Mouse (Mus musculus): ENCODE measurements around the gene Gnat3. TPM values are rescaled to one million over a fixed set of nuclear protein-coding genes. Genes with fewer than 3 reads are reported as not detected.

The Gnat3 gene
- polyA plus RNA-seq, 1 experiment from 2014 or later = not detected

GRCm38 (mm10) chr5:17956468-17956867 lies 5.9 kb upstream of the Gnat3 start:
- WGBS = 88% methylated on average over 1 of the region's 1 CpGs

DNA sequence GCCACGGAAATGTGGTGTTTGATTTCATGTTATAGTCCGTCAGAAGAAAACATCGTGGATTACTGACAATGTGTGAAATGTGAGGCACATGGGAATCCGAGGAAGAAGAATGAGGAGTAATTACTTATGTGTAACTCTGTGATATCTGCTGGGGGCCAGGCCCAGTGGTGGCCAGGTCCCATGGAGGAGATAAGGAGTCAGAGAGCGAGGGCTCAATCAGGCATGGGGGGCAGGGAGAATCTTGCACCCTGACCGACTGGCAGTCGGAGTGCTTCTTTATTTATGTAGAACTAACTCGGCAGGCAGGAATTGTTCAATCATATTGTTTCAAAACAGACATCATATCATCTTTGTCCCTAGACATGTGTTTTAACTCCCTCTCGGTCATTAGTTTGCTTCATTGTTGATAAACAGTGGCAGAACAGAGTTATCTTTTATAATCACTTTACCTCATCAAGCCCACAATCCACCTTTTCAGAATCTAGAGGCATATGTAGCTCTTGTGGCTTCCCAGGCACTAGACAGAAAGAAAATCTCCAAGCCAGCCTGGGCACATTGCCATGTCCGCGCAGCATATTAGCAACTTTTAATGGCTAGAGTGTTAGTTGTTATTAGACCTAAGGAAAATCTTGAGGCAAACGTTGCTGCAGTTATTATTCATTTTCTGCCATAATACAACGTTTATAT lies 7.5 kb downstream of the Gnat3 start:
- no peaks in the 10 kb centered on the region for H3K9me3 ChIP-seq (ENCODE audit: control insufficient read depth, low read length)
- no peak for DNase-seq (ENCODE audit: low spot score)
- H3K27me3 ChIP-seq (ENCODE audit: control insufficient read depth, insufficient read depth, low read length) = no peaks in the 10 kb centered on the region
- H3K4me1 ChIP-seq (replicated peaks; ENCODE audit: control insufficient read depth, insufficient read depth, low read length) = no peaks in the 10 kb centered on the region
- WGBS = 86% methylated on average over 13 of the region's 13 CpGs
- no peak overlapping the region for H3K4me3 ChIP-seq (replicated peaks; ENCODE audit: low read length)
- no peak overlapping the region for H3K4me2 ChIP-seq (replicated peaks)
- H3K9ac ChIP-seq = no peak overlapping the region
- no peak overlapping the region for H3K27ac ChIP-seq
- ATAC-seq (ENCODE audit: low FRiP score) = no peak
- H3K36me3 ChIP-seq (replicated peaks; ENCODE audit: control insufficient read depth, insufficient read depth) = no peaks in the 10 kb centered on the region

More at GRCm38 (mm10) chr5:17956468-17956867, 5.9 kb upstream of the Gnat3 start:
- no peak overlapping the region for H3K4me2 ChIP-seq (replicated peaks)
- no peaks in the 10 kb centered on the region for H3K4me1 ChIP-seq (replicated peaks; ENCODE audit: control insufficient read depth, insufficient read depth, low read length)
- H3K9ac ChIP-seq = no peak overlapping the region
- no peak overlapping the region for H3K27ac ChIP-seq
- H3K4me3 ChIP-seq (replicated peaks; ENCODE audit: low read length) = no peak overlapping the region
- no peaks in the 10 kb centered on the region for H3K9me3 ChIP-seq (ENCODE audit: control insufficient read depth, low read length)
- no peak for ATAC-seq (ENCODE audit: low FRiP score)
- H3K36me3 ChIP-seq (replicated peaks; ENCODE audit: control insufficient read depth, insufficient read depth) = no peaks in the 10 kb centered on the region
- no peak for DNase-seq (ENCODE audit: low spot score)
- H3K27me3 ChIP-seq (ENCODE audit: control insufficient read depth, insufficient read depth, low read length) = no peaks in the 10 kb centered on the region

- Histone ChIP-seq H3K4me2 (replicated peaks) (no peak overlapping the region), H3K27ac (no peak overlapping the region), H3K9ac (no peak overlapping the region), H3K9me3 (ENCODE audit: control insufficient read depth, low read length) (no peaks in the 10 kb centered on the region), H3K4me1 (replicated peaks; ENCODE audit: control insufficient read depth, insufficient read depth, low read length) (no peaks in the 10 kb centered on the region), H3K27me3 (ENCODE audit: control insufficient read depth, insufficient read depth, low read length) (no peaks in the 10 kb centered on the region), H3K4me3 (replicated peaks; ENCODE audit: low read length) (no peak overlapping the region), H3K36me3 (replicated peaks; ENCODE audit: control insufficient read depth, insufficient read depth) (no peaks in the 10 kb centered on the region)
- no peak for DNase-seq (ENCODE audit: low spot score)
- ATAC-seq (ENCODE audit: low FRiP score) = no peak
- 97% methylated on average over 3 of the region's 3 CpGs for WGBS
Observed at GRCm38 (mm10) chr5:17970391-17970730, 8.0 kb downstream of the Gnat3 start.

- H3K4me3 ChIP-seq (replicated peaks; ENCODE audit: low read length) = no peak overlapping the region
- no peak overlapping the region for H3K4me2 ChIP-seq (replicated peaks)
- no peak for ATAC-seq (ENCODE audit: low FRiP score)
- H3K9me3 ChIP-seq (ENCODE audit: control insufficient read depth, low read length) = no peaks in the 10 kb centered on the region
- no peak overlapping the region for H3K9ac ChIP-seq
- H3K27ac ChIP-seq = no peak overlapping the region
- no peaks in the 10 kb centered on the region for H3K27me3 ChIP-seq (ENCODE audit: control insufficient read depth, insufficient read depth, low read length)
- WGBS = 89% methylated on average over 5 of the region's 5 CpGs
- no peaks in the 10 kb centered on the region for H3K4me1 ChIP-seq (replicated peaks; ENCODE audit: control insufficient read depth, insufficient read depth, low read length)
- H3K36me3 ChIP-seq (replicated peaks; ENCODE audit: control insufficient read depth, insufficient read depth) = no peaks in the 10 kb centered on the region
- no peak for DNase-seq (ENCODE audit: low spot score)
Observed at GRCm38 (mm10) chr5:17980501-17981121, 18.3 kb downstream of the Gnat3 start.

- H3K9me3 ChIP-seq (ENCODE audit: control insufficient read depth, low read length) = no peaks in the 10 kb centered on the region
- H3K27me3 ChIP-seq (ENCODE audit: control insufficient read depth, insufficient read depth, low read length) = no peaks in the 10 kb centered on the region
- H3K4me1 ChIP-seq (replicated peaks; ENCODE audit: control insufficient read depth, insufficient read depth, low read length) = no peaks in the 10 kb centered on the region
- H3K36me3 ChIP-seq (replicated peaks; ENCODE audit: control insufficient read depth, insufficient read depth) = no peaks in the 10 kb centered on the region
- 78% methylated on average over 4 of the region's 4 CpGs for WGBS
- no peak overlapping the region for H3K4me2 ChIP-seq (replicated peaks)
- H3K27ac ChIP-seq = no peak overlapping the region
- H3K9ac ChIP-seq = no peak overlapping the region
- ATAC-seq (ENCODE audit: low FRiP score) = no peak
- no peak overlapping the region for H3K4me3 ChIP-seq (replicated peaks; ENCODE audit: low read length)
- no peak for DNase-seq (ENCODE audit: low spot score)
Observed at GRCm38 (mm10) chr5:17982770-17983169, 20.4 kb downstream of the Gnat3 start.

DNA sequence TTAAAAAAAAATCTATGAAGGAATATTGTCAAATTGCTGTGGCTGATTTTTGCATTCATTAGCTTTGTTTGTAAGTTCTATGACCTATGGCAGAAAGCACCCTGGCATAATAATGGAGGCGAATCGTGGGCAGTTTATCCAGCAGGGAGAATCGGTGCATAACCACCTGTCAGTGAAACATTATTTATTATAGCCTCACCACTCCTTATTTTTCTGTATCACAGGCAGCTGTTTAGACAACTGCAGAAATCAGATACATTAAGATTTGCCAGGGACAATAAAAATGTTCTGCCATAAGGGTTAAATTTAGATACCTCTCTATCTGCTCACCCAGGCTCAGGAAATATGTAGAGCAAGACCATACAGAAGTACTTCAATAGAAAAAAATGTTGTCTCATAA lies 22.2 kb downstream of the Gnat3 start:
- Histone ChIP-seq H3K4me2 (replicated peaks) (no peak overlapping the region), H3K36me3 (replicated peaks; ENCODE audit: control insufficient read depth, insufficient read depth) (no peaks in the 10 kb centered on the region), H3K27me3 (ENCODE audit: control insufficient read depth, insufficient read depth, low read length) (no peaks in the 10 kb centered on the region), H3K4me3 (replicated peaks; ENCODE audit: low read length) (no peak overlapping the region), H3K4me1 (replicated peaks; ENCODE audit: control insufficient read depth, insufficient read depth, low read length) (no peaks in the 10 kb centered on the region), H3K27ac (no peak overlapping the region), H3K9me3 (ENCODE audit: control insufficient read depth, low read length) (no peaks in the 10 kb centered on the region), H3K9ac (no peak overlapping the region)
- 79% methylated on average over 3 of the region's 3 CpGs for WGBS
- no peak for ATAC-seq (ENCODE audit: low FRiP score)
- no peak for DNase-seq (ENCODE audit: low spot score)

DNA sequence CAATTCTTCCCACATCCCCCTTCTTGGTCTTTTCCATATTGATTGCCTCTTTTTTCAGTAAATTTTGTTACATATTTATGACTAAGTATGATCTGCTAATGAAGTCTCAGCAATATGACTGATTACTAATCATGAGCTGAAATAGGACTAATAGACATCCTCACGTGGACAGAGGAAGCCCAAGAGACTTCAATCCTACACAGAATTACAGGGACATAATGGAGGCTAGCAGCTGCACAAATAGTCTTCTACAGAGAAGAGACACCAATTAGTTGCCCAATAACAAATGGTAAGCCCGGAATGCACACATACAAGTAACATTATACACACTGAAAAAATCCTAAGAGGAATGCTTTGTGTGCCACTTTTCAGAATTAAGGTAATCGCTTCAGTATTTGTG lies 24.3 kb downstream of the Gnat3 start:
- no peak overlapping the region for H3K27ac ChIP-seq

DNA sequence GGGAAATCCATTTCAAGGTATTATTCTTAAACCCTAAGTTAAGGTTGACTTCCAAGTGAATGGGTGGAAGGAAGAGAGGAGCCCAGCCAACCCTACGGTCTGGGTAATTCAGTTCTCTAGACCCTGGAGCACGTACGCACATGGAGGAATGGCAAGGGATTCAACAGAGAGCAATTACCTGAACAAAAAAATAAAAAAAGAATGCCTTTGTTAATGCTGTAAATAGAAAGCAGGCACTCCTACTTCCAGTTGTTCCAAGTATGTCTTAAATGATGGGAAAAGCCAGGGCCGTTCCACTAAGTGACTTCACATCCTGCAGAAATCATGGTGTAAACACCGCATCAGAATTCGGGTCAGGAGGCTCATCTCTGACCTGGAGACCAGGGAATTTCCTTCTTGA lies 28.3 kb downstream of the Gnat3 start:
- Histone ChIP-seq H3K4me2 (replicated peaks) (no peak overlapping the region), H3K9ac (no peak overlapping the region), H3K4me3 (replicated peaks; ENCODE audit: low read length) (no peak overlapping the region), H3K9me3 (ENCODE audit: control insufficient read depth, low read length) (no peaks in the 10 kb centered on the region), H3K36me3 (replicated peaks; ENCODE audit: control insufficient read depth, insufficient read depth) (no peaks in the 10 kb centered on the region), H3K27ac (no peak overlapping the region), H3K4me1 (replicated peaks; ENCODE audit: control insufficient read depth, insufficient read depth, low read length) (no peaks in the 10 kb centered on the region), H3K27me3 (ENCODE audit: control insufficient read depth, insufficient read depth, low read length) (no peaks in the 10 kb centered on the region)
- WGBS = 89% methylated on average over 6 of the region's 6 CpGs
- no peak for DNase-seq (ENCODE audit: low spot score)
- no peak for ATAC-seq (ENCODE audit: low FRiP score)

More for the DNA sequence above, 24.3 kb downstream of the Gnat3 start:
- ATAC-seq (ENCODE audit: low FRiP score) (no peak), DNase-seq (ENCODE audit: low spot score) (no peak)
- Histone ChIP-seq H3K4me2 (replicated peaks) (no peak overlapping the region), H3K4me3 (replicated peaks; ENCODE audit: low read length) (no peak overlapping the region), H3K9me3 (ENCODE audit: control insufficient read depth, low read length) (no peaks in the 10 kb centered on the region), H3K4me1 (replicated peaks; ENCODE audit: control insufficient read depth, insufficient read depth, low read length) (no peaks in the 10 kb centered on the region), H3K36me3 (replicated peaks; ENCODE audit: control insufficient read depth, insufficient read depth) (no peaks in the 10 kb centered on the region), H3K9ac (no peak overlapping the region), H3K27me3 (ENCODE audit: control insufficient read depth, insufficient read depth, low read length) (no peaks in the 10 kb centered on the region)
- 58% methylated on average over 3 of the region's 3 CpGs for WGBS

DNA sequence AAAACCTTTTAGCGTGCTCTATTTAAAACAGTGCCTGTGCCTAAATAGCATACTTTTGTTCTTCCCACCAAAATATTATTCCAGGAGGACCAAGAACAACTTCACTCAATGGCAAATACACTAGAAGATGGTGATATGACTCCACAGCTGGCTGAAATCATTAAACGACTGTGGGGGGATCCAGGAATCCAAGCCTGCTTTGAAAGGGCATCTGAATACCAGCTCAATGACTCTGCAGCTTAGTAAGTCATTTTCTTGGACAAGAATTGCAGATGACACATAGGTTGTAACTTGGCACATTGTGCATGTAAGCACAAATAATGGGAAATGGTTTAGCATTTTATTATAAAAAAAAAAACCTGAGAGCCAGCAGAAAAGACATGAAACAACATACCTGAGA lies 37.2 kb downstream of the Gnat3 start:
- no peak for ATAC-seq (ENCODE audit: low FRiP score)
- H3K9me3 ChIP-seq (ENCODE audit: control insufficient read depth, low read length) = no peaks in the 10 kb centered on the region
- H3K27me3 ChIP-seq (ENCODE audit: control insufficient read depth, insufficient read depth, low read length) = no peaks in the 10 kb centered on the region
- 73% methylated on average over 2 of the region's 2 CpGs for WGBS
- H3K4me1 ChIP-seq (replicated peaks; ENCODE audit: control insufficient read depth, insufficient read depth, low read length) = no peaks in the 10 kb centered on the region
- no peak overlapping the region for H3K4me3 ChIP-seq (replicated peaks; ENCODE audit: low read length)
- no peak for DNase-seq (ENCODE audit: low spot score)
- H3K27ac ChIP-seq = no peak overlapping the region
- H3K36me3 ChIP-seq (replicated peaks; ENCODE audit: control insufficient read depth, insufficient read depth) = no peaks in the 10 kb centered on the region
- H3K4me2 ChIP-seq (replicated peaks) = no peak overlapping the region
- no peak overlapping the region for H3K9ac ChIP-seq

DNA sequence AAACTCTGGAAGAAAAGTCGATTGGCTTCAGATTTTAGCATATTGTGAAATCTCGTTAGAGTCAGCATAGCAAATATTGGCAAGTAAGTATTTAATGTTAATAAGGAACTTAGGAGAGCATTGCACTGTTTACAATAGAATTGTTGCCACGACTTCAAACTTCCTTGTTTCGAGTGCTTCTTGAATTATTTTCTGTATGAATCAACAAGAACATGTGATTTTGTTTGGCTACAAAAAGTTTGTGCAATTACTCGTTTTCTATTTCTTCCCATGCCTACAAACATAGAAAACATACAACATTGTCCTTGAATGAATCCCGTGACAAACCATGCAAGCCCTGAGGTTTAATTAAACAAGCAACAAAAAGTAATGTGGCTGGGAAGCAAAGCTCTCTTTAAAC lies 37.8 kb downstream of the Gnat3 start:
- WGBS = 60% methylated on average over 6 of the region's 6 CpGs
- H3K9ac ChIP-seq = no peak overlapping the region
- ATAC-seq (ENCODE audit: low FRiP score) = no peak

More for the DNA sequence above, 37.8 kb downstream of the Gnat3 start:
- Histone ChIP-seq H3K27ac (no peak overlapping the region), H3K4me2 (replicated peaks) (no peak overlapping the region), H3K27me3 (ENCODE audit: control insufficient read depth, insufficient read depth, low read length) (no peaks in the 10 kb centered on the region), H3K36me3 (replicated peaks; ENCODE audit: control insufficient read depth, insufficient read depth) (no peaks in the 10 kb centered on the region), H3K4me3 (replicated peaks; ENCODE audit: low read length) (no peak overlapping the region), H3K9me3 (ENCODE audit: control insufficient read depth, low read length) (no peaks in the 10 kb centered on the region), H3K4me1 (replicated peaks; ENCODE audit: control insufficient read depth, insufficient read depth, low read length) (no peaks in the 10 kb centered on the region)
- DNase-seq (ENCODE audit: low spot score) = no peak
